Mouse (Mus musculus) monocyte, adult 5-6 weeks (primary cell): ENCODE measurements at regions not wholly inside any gene's neighbourhood (a gene's known extent, or its start where the extent isn't known, plus 50 kb on each side); places are given as distances from the start of the nearest gene placed in this dataset.

ENCODE experiments used
- ATAC-seq: fragments of 153-309, 156-312 bp; replicated peaks from 2 replicates; pipeline ENCODE4 v1.8.0; 2017; ENCODE audit warnings: mild to moderate bottlenecking; ENCODE audit not compliant: low TSS enrichment, insufficient number of reproducible peaks, severe bottlenecking, poor library complexity, low FRiP score

DNA sequence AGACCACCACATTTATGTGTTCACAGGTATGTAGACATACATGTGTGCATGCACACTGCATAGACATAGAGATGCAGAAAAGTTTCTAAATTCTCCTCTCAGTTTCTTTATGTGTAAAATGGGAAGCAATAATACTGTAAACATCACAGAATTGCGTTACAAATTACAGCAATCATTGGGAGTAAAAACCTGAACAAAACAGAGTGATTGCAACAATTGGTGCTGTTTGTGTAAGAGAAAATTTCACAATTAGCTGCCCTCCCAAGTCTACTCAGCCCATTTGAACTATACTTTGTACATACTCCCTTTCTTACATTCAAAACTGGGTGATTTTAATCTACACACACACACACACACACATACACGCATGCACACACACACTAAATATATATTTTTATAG is 3480.8 kb upstream of the Gm7489 start:
- ATAC-seq: peak; percentile 42; the same call in 1 of the 2 replicates

DNA sequence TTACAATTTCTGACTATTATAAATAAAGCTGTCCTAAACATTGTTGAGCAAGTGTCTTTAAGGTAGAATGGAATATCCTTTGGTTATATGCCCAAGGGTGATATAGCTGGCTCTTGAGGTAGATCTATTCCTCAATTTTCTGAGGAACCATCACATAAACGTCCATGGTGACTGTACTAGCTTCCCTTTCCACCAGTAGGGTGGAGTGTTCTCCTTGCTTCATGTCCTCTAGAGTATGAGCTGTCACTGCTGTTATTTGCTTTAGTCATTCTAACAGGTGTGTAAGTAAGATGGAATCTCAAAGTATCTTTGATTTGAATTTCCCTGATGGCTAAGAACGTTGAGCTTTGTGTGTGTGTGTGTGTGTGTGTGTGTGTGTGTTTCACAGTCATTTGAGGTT is 3475.7 kb upstream of the Gm7489 start:
- peak; percentile 70 for ATAC-seq

DNA sequence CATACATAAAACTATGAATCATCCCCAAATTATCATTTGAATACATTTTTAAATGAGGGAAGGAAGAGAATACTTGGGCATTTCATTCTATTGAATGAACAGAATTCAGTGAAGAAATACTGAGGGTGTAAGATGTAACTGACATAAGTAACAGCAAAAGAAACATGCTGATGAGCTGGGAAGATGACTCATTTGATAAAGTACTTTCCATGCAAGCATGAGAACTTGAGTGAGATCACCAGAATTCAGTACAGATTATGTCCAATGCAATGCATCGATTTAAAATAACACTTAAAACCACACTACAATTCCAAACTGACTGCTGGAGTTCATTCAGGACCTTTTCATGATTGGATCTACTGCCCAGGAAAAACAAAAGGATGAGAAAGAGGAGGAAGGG is 3467.1 kb upstream of the Gm7489 start:
- no peak for ATAC-seq

DNA sequence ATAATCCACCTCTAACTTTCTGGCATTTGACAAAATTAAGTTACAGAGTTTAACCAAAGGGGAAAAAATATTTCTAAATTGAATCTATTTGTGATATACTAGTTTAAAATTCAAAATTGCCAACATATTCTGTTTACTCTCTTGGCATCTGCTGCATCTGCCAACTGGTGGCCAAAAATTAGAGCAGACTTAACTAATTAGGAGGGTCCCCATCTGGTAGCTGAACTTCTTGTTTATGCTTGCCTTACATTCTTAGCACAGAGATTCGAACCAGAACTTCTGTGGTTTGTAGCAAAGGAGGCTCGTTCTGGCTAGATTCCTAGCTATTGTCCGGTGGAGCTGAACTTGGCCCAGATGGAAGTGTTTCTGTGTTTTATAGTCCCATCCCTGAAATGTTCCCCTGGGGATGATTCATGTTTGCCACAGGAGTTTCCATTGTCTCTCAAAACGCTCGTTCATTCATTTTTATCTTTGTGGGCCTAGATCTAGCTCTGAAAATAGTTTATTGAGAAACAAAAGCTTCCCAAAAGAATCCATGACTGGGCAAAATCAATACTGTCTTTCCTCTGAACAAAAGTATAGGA is 3461.5 kb upstream of the Gm7489 start:
- ATAC-seq: no peak

DNA sequence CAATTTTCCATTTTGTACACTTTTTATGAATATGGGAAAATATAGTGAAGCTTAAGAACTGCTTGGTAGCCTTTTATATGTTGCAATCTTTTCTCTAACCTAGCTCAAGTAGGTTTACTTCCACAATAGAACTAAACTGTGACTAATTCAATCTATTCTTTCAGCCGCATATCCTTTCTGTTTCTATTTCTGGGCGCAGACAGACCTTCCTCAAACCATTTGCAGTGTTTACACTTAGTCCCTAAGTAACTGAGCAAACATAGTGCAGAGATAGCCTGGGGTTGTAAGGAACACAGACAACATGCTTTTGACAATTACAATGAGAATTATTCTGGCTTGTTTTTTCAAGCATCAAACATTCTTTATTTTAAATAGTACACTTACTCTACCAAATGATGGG is 3435.1 kb upstream of the Gm7489 start:
- ATAC-seq: peak; percentile 53; the same call in 1 of the 2 replicates

DNA sequence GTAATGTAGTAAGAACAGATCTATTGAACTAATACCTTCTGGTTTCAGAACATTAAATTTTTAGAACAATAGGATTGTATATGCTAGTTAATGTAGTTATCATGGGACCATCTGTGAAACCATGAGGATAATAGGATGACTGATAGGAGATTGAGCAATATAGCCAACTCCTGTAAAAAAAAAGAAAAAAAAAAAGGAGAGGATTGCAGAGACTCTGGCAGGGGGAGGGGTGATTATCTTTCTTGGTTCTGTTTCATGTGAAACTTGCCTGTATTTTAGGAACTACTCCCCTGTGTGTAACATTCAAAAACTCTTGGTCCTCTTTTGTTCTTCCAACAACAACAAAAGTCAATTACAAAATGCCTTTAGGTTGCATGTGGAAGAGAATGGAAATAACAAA is 3412.1 kb upstream of the Gm7489 start:
- no peak for ATAC-seq

DNA sequence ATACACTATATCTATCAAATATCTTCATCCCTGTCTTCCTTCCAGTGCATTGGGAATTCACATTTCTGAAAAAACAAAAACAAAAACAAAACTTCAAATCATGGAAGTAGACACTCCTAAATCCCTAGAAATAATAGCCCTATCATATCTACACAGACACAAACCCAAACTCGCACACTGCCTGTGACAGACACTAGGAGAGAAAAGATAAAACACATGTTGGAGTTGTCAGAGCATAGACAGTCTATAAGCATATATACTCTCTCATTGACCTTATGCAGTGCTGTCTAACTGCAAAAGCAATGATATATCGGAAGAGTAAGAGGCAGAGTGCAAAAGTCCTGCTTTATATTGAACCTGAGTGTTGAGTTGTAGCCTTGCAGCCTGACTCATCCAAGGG is 3386.0 kb upstream of the Gm7489 start:
- ATAC-seq: no peak

DNA sequence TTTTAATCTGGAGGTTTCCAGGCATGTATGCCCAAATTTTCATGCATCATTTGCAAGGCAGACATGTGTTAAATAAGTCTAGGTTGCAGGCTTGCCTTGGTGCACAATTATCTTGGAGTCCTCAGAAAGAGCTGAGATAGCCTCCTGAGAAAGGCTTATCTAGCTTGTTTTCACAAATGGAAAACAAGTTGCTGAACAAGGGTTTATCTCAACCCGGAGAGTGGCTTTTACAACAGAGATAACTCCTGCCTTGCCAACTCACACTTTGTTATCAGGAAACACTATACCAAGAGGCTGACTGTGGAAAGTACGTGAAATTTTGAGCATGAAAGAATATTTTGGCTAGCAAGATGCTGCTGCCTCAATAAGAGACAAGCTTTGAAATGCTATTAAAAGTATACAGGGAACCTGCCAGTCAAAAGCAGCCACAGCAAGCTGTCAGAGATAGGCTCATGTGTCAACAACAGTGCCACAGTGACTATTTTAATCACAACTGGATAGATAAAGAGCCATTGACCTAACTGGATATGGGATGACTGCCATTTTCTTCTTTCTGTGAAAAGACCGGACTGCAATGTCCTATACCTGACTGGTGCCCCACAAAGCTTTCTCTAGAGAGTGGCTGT is 3376.6 kb upstream of the Gm7489 start:
- ATAC-seq: no peak

DNA sequence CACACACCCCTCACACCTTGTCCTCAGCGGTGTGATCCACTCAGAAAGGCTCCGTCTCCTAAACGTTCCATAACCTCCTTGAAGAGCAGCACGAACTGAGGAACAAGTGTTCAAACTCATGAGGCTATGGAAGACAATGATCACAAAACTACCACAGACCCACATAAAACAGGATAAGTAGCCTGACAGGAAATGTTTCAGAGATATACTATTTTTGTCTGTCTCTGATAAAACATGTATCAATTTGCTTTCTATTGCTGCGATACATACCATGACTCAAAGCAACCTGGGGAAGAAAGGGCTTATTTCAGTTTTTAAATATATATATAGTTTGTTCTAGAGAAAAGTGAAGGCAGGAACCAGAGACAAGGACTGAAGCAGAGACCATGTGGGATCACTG is 3371.7 kb upstream of the Gm7489 start:
- no peak for ATAC-seq

DNA sequence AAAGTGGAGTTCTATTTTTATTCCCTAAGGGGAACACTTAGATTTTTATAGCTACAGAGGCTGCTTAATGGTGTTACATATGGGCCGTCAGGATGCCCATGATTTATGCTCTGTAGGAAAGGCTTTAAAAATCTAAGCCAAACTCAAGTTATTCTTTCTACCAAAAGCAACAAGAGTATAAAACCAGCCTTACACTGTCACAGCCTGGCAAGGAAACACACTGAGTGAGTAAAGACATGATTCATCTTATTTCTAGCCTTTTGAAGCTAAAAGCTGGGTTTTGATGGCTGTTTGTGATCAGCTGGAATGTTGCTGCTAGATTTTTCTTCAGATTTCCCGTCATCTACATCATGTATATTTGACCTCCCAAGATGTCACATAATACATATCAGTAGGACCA is 3359.9 kb upstream of the Gm7489 start:
- ATAC-seq: no peak

DNA sequence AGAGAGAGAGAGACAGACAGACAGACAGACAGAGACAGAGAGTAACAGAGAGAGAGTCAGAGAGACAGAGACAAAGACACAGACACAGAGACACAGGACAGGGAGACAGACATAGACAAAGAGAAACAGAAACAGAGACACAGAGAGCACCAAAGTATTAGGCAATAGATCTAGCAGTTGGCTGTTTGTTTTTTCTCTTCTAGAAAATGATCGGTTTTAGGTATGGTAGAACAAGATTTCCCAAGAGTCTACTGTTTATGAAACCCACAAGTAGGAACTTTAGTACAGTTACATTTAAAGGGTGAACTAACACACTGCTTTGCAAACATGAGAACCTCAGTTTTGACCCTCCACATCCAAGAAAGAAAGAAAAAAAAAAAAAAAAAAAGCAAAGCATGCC is 3350.2 kb upstream of the Gm7489 start:
- ATAC-seq: 0 out of 2 replicates have a peak, but pooled peaks have one; percentile 53

DNA sequence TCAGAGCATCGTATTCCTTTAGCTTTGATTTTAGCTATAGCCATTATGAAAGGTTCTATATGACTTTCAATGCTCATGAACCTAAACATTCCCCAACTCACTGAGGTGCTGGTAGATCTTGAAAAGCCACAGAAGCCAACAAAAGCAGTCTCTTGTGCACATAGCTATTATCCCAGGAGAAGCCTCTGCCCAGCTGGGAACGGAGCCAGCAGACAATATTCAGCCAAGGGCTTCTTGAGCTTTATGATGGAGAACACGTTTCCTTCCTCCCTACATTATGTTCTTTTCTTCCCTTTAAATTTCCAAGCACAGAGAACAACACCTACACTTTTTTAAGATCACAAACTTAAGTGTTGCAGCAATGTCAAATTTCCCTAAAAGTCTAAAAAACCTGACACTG is 3321.1 kb upstream of the Gm7489 start:
- no peak for ATAC-seq

DNA sequence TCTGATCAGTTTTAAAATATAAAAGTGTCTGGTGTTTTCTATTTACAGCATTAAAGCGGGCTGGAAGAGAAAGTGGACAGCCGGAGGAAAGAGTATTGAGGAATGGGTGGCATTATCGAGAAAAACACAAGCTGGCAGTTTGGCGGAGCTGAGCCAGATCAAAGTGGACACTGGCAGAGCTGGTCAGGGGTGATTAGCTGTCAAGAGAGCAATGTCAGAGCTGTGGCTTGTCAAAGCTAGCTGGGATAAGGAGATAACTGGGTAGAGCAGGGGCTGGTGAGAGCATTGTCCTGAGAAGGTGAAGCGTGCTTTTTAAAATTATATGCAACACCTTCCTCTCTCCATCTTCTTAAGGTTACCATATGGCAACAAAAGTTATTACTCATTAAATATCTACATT is 3303.9 kb upstream of the Gm7489 start:
- no peak for ATAC-seq

DNA sequence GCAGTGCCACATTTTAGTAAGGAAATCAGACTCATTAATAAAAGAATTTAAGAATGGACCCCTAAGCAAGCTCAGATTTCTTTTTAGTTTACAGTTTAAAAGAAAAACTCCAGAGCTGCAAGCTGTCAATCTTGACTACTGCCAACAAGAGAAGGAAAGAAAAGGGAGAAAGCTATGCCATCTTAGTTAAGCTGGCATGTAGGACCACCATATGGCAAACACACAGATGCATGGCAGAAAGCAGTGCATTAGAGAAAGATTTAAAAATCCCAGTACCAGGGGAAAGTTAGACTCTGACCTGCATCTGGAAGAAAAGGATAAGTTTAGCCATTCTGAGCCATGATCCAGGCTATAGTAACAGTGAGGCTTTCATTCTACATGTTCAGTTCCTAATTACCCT is 3300.8 kb upstream of the Gm7489 start:
- ATAC-seq: no peak

DNA sequence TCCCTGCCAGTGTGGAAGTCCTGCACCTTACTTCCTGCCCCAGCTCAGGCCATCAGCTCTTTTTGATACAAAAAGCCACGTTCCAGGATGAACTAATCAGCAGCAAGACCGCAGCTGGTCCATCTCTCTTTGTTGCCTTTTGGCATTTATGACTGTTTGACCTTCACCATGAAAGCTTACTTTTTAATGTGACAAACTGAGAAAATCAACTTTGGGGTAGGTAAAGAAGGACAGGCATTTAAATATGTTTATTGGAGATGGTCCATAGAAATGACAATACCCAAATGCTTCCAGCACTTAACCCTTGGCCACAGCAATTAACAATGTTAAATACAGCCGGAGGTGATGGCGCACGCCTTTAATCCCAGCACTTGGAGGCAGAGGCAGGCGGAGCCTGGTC is 3299.2 kb upstream of the Gm7489 start:
- no peak for ATAC-seq
